Mouse (Mus musculus) liver, embryonic 14.5 days (tissue): ENCODE measurements at regions not wholly inside any gene's neighbourhood (a gene's known extent, or its start where the extent isn't known, plus 50 kb on each side); places are given as distances from the start of the nearest gene placed in this dataset.

Source experiments
- ATAC-seq: fragments of 200-750 bp; cut with Nextera tagmentation; 2 replicates; pipeline ENCODE4 v1.8.0; 2017; ENCODE audit warnings: moderate number of reproducible peaks, mild to moderate bottlenecking, moderate library complexity; ENCODE audit not compliant: insufficient read depth
- DNase-seq, 3 experiments: peaks; one replicate each; pipeline ENCODE4 v3.0.0-alpha.2; 2012 to 2013; ENCODE audit warnings: low read depth in 3 of 3, low spot score in 3 of 3
- H3K27ac ChIP-seq: fragments of 300-500 bp; sonication (generic); 2 replicates; pipeline ENCODE4 v1.5.1; 2014; ENCODE audit warnings: moderate library complexity, mild to moderate bottlenecking, control low read depth, inconsistent platforms
- H3K27me3 ChIP-seq: fragments of 300-500 bp; sonication (generic); 2 replicates; pipeline ENCODE4 v1.6.1; 2014; ENCODE audit warnings: mild to moderate bottlenecking, low read length, moderate library complexity; ENCODE audit not compliant: control insufficient read depth, insufficient read depth
- H3K36me3 ChIP-seq: fragments of 300-500 bp; sonication (generic); replicated peaks from 2 replicates; pipeline ENCODE4 v1.6.1; 2014; ENCODE audit warnings: low read depth; ENCODE audit not compliant: control insufficient read depth, insufficient read depth
- H3K4me1 ChIP-seq, 2 experiments: fragments of 200-500 bp in 1 of 2; fragments of 300-500 bp in 1 of 2; sonication (generic) in 1 of 2; replicated peaks; 2 replicates each; pipeline ENCODE4 v1.6.1; 2012 to 2014; ENCODE audit warnings: antibody characterized with exemption in 1 of 2, inconsistent platforms in 1 of 2, low read length in 1 of 2; ENCODE audit not compliant: control insufficient read depth in 2 of 2, insufficient read depth in 2 of 2
- H3K4me2 ChIP-seq: fragments of 300-500 bp; sonication (generic); 2 replicates; pipeline ENCODE4 v1.6.1; 2014; ENCODE audit warnings: low read depth, mild to moderate bottlenecking, control low read depth, moderate library complexity
- H3K4me3 ChIP-seq, 2 experiments: fragments of 200-500 bp in 1 of 2; fragments of 300-500 bp in 1 of 2; sonication (generic) in 1 of 2; 2 replicates each; pipeline ENCODE4 v1.5.1; 2012 to 2014; ENCODE audit warnings: low read depth in 2 of 2, low read length in 2 of 2, mild to moderate bottlenecking in 2 of 2, control low read depth in 1 of 2, inconsistent platforms in 1 of 2, moderate library complexity in 1 of 2; ENCODE audit not compliant: insufficient read depth in 1 of 2
- H3K9ac ChIP-seq: fragments of 300-500 bp; sonication (generic); replicated peaks from 2 replicates; pipeline ENCODE4 v1.6.1; 2014; ENCODE audit warnings: mild to moderate bottlenecking, control low read depth, moderate library complexity
- H3K9me3 ChIP-seq: fragments of 300-500 bp; sonication (generic); 2 replicates; pipeline ENCODE4 v1.6.1; 2016; ENCODE audit warnings: low read length, mixed read lengths; ENCODE audit not compliant: control insufficient read depth
- CTCF ChIP-seq: IDR thresholded peaks from 2 replicates; pipeline ENCODE4 v1.5.1; 2016; ENCODE audit warnings: antibody characterized with exemption, low read depth, control low read depth
- EP300 ChIP-seq: IDR thresholded peaks from 2 replicates; pipeline ENCODE4 v1.6.1; 2016; ENCODE audit warnings: antibody characterized with exemption, low read depth
- WGBS: fragments of 180-500 bp; shearing (Covaris S2); extraction: QIAGEN DNeasy Blood & Tissue Kit; methylation state at CpG from one replicate; pipeline ENCODE4 v1.1.7; 2014; ENCODE audit not compliant: insufficient replicate concordance; 5-methylcytosine and 5-hydroxymethylcytosine counted together

GRCm38 (mm10) chr11:45693206-45693605, 158.6 kb upstream of the Clint1 start:
- no peak for TF ChIP-seq EP300
- TF ChIP-seq CTCF = no peak
- H3K9ac ChIP-seq = no peak overlapping the region
- H3K9me3 ChIP-seq = no peaks in the 10 kb centered on the region
- ATAC-seq (no peak), DNase-seq (no peak)
- H3K27me3 ChIP-seq = no peaks in the 10 kb centered on the region
- WGBS = 20% methylated on average over 6 of the region's 6 CpGs
- H3K36me3 ChIP-seq = no peaks in the 10 kb centered on the region
- H3K4me3 ChIP-seq = no peak overlapping the region
- H3K4me2 ChIP-seq = no peak overlapping the region
- no peaks in the 10 kb centered on the region; a peak in 2 of 4 replicates for H3K4me1 ChIP-seq
- H3K27ac ChIP-seq = no peak overlapping the region

- whole genome bisulfite sequencing = 44% methylated on average over 3 of the region's 3 CpGs
- TF ChIP-seq EP300 (no peak), CTCF (no peak)
- H3K4me3 ChIP-seq = no peak overlapping the region
- no peaks in the 10 kb centered on the region; a peak in 1 of 4 replicates for H3K4me1 ChIP-seq
- no peak overlapping the region for H3K27ac ChIP-seq
- no peak for DNase-seq
- no peak overlapping the region for H3K9ac ChIP-seq
- ATAC-seq = no peak
- H3K36me3 ChIP-seq = no peaks in the 10 kb centered on the region
- H3K27me3 ChIP-seq = no peaks in the 10 kb centered on the region
- H3K4me2 ChIP-seq = no peak overlapping the region
- no peaks in the 10 kb centered on the region for H3K9me3 ChIP-seq
Observed at GRCm38 (mm10) chr11:45701506-45701905, 150.3 kb upstream of the Clint1 start.

GRCm38 (mm10) chr11:45702916-45703315, 148.9 kb upstream of the Clint1 start:
- H3K36me3 ChIP-seq = no peaks in the 10 kb centered on the region
- no peaks in the 10 kb centered on the region for H3K27me3 ChIP-seq
- no peak for TF ChIP-seq CTCF
- TF ChIP-seq EP300 = no peak
- H3K9ac ChIP-seq = no peak overlapping the region
- H3K27ac ChIP-seq = no peak overlapping the region
- H3K4me3 ChIP-seq = no peak overlapping the region
- H3K4me1 ChIP-seq = no peaks in the 10 kb centered on the region; a peak in 1 of 4 replicates
- no peak for DNase-seq
- no peaks in the 10 kb centered on the region for H3K9me3 ChIP-seq
- no peak for ATAC-seq
- WGBS = 53% methylated on average over 3 of the region's 3 CpGs
- H3K4me2 ChIP-seq = no peak overlapping the region

GRCm38 (mm10) chr11:45704411-45704810, 147.4 kb upstream of the Clint1 start:
- H3K27ac ChIP-seq = no peak overlapping the region
- no peak for TF ChIP-seq CTCF
- no peak for TF ChIP-seq EP300
- WGBS = 65% methylated on average over 5 of the region's 5 CpGs
- no peak overlapping the region for H3K9ac ChIP-seq
- H3K9me3 ChIP-seq = no peaks in the 10 kb centered on the region
- H3K4me2 ChIP-seq = no peak overlapping the region
- no peak overlapping the region for H3K4me3 ChIP-seq
- no peaks in the 10 kb centered on the region for H3K36me3 ChIP-seq
- ATAC-seq (no peak), DNase-seq (no peak)
- no peaks in the 10 kb centered on the region for H3K4me1 ChIP-seq
- H3K27me3 ChIP-seq = no peaks in the 10 kb centered on the region

GRCm38 (mm10) chr11:45718630-45719029, 133.2 kb upstream of the Clint1 start:
- ATAC-seq (no peak), DNase-seq (no peak)

More at GRCm38 (mm10) chr11:45718630-45719029, 133.2 kb upstream of the Clint1 start:
- H3K9me3 ChIP-seq = no peaks in the 10 kb centered on the region
- H3K36me3 ChIP-seq = no peaks in the 10 kb centered on the region
- H3K4me2 ChIP-seq = no peak overlapping the region
- no peak overlapping the region for H3K4me3 ChIP-seq
- no peaks in the 10 kb centered on the region for H3K4me1 ChIP-seq
- TF ChIP-seq CTCF = no peak
- no peak for TF ChIP-seq EP300
- H3K27ac ChIP-seq = no peak overlapping the region
- 30% methylated on average over 2 of the region's 2 CpGs for WGBS
- no peaks in the 10 kb centered on the region for H3K27me3 ChIP-seq
- no peak overlapping the region for H3K9ac ChIP-seq
